Mouse (Mus musculus) C2C12 (cell line): ENCODE data around the gene Tex46. TPM values are rescaled to one million over a fixed set of nuclear protein-coding genes. Genes with fewer than 3 reads are reported as not detected.
A peak's percentile ranks its signal among the peaks of the same experiment; 100 is the strongest.

Experiments used
- H3K27me3 ChIP-seq: one replicate; pipeline ENCODE4 v1.6.1; 2011; ENCODE audit not compliant: control insufficient read depth, insufficient read depth, insufficient read length
- H3K36me3 ChIP-seq: one replicate; pipeline ENCODE4 v1.6.1; 2011; ENCODE audit not compliant: control insufficient read depth, insufficient read depth
- H3K4me3 ChIP-seq: one replicate; pipeline ENCODE4 v1.5.1; 2011; ENCODE audit warnings: mild to moderate bottlenecking, control low read depth; ENCODE audit not compliant: poor library complexity, insufficient read depth, severe bottlenecking
- H3K79me2 ChIP-seq: one replicate; pipeline ENCODE4 v1.6.1; 2011; ENCODE audit not compliant: control insufficient read depth, insufficient read depth
- H3K79me3 ChIP-seq: one replicate; pipeline ENCODE4 v1.6.1; 2011; ENCODE audit warnings: low read depth, control low read depth
- H3ac ChIP-seq: one replicate; pipeline ENCODE3; 2011; ENCODE audit warnings: low read depth; ENCODE audit not compliant: control insufficient read depth, insufficient read length
- CEBPB ChIP-seq: IDR thresholded peaks from one replicate; pipeline ENCODE4 v1.6.1; 2011; ENCODE audit warnings: low read depth, mild to moderate bottlenecking, control low read depth, moderate library complexity
- CTCF ChIP-seq: IDR thresholded peaks from one replicate; pipeline ENCODE4 v1.5.1; 2011; ENCODE audit not compliant: control insufficient read depth, insufficient read depth, insufficient read length
- FOSL1 ChIP-seq: IDR thresholded peaks from one replicate; pipeline ENCODE4 v1.8.0; 2011; ENCODE audit warnings: mild to moderate bottlenecking, low read length; ENCODE audit not compliant: poor library complexity, insufficient read depth, severe bottlenecking
- MAX ChIP-seq: IDR thresholded peaks from one replicate; pipeline ENCODE4 v1.6.1; 2011; ENCODE audit warnings: mild to moderate bottlenecking, control low read depth
- MYOD1 ChIP-seq: IDR thresholded peaks from one replicate; pipeline ENCODE4 v1.6.1; 2011; ENCODE audit warnings: low read depth; ENCODE audit not compliant: control insufficient read depth, insufficient read length
- MYOG ChIP-seq: IDR thresholded peaks from one replicate; pipeline ENCODE4 v1.6.1; 2011; ENCODE audit not compliant: control insufficient read depth, insufficient read length; ENCODE audit errors: extremely low read depth
- USF1 ChIP-seq: IDR thresholded peaks from one replicate; pipeline ENCODE4 v1.6.1; 2011; ENCODE audit warnings: low read depth, mild to moderate bottlenecking, control low read depth, moderate library complexity
- polyA plus RNA-seq: library from polyadenylated mRNA; unstranded; fragments of >200 nt; fragmentation: generic; extraction: Trizol; gene quantifications from one replicate; pipeline ENCODE4 v1.2.1, GENCODE M21; 2012; ENCODE audit warnings: missing spikeins

The Tex46 gene
- polyA plus RNA-seq, 1 experiment = not detected

- Histone ChIP-seq H3K27me3 (no peaks in the 10 kb centered on the region), H3K79me2 (peaks cover 74% of the 10 kb centered on the region), H3K79me3 (peaks cover 61% of the 10 kb centered on the region), H3ac (no peak overlapping the region), H3K36me3 (no peaks in the 10 kb centered on the region), H3K4me3 (no peak overlapping the region)
- TF ChIP-seq FOSL1 = no peak
- no peak for TF ChIP-seq MYOD1
- TF ChIP-seq USF1 = no peak
- no peak for TF ChIP-seq CEBPB
- TF ChIP-seq MAX = no peak
- TF ChIP-seq CTCF = no peak
- no peak for TF ChIP-seq MYOG
Measured at GRCm38 (mm10) chr4:136599869-136600268, 10.4 kb upstream of the Tex46 start.

GRCm38 (mm10) chr4:136600536-136600935 is 9.7 kb upstream of the Tex46 start:
- Histone ChIP-seq H3K79me3 (peaks cover 55% of the 10 kb centered on the region), H3K27me3 (no peaks in the 10 kb centered on the region), H3K4me3 (no peak overlapping the region), H3ac (no peak overlapping the region), H3K79me2 (peaks cover 67% of the 10 kb centered on the region), H3K36me3 (no peaks in the 10 kb centered on the region)
- TF ChIP-seq MYOD1 (no peak), CTCF (no peak), MAX (no peak), FOSL1 (no peak), CEBPB (no peak), MYOG (no peak), USF1 (no peak)

DNA sequence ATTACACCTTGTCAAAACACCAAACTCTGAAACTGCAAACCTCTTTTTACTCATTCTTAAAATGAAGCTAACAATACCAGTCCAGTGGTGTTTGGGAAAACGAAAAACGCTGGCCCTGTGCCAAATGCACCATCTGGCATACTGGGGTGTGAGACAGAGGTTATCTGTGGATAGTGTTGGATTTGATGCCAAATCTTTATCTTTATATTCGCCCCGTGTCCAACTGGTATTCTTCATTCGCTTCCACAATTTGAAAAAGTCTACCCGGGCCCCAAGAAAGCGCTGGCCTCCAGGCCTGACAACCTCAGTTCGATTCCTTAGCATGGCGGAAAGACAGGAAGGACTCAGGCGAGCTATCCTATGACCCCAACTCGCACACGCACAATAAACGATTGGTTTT is 8.8 kb upstream of the Tex46 start:
- Histone ChIP-seq H3K79me2 (peaks cover 58% of the 10 kb centered on the region), H3K4me3 (peak overlapping the region; percentile 74), H3K36me3 (no peaks in the 10 kb centered on the region), H3K79me3 (peaks cover 50% of the 10 kb centered on the region), H3K27me3 (no peaks in the 10 kb centered on the region), H3ac (no peak overlapping the region)
- no peak for TF ChIP-seq MAX

DNA sequence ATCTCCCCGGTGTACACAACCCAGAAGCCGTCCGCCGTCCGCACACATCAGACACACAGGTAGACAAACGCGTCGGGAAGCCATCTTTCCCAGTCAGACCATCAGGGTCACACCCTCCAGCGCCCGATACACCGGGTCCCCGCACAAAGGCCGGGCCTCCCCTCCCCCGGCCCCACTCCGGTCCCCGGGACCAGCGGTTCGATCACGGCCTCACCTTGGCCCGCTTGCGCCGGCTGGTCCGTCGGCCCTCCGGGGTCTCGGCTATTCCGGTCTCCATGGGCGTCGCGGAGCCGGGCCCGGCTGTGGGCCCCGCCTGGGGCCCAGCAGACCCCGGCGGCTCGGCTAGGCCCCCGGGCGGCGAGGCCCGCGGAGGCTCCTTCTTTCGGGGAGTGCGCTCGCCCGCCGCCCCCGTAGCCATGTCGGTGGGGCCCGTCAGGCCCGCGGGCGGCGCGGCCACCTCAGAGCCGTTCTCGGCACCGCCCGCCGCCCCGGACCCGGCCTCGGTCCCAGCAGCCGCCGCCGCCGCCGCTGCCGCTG is 8.2 kb upstream of the Tex46 start:
- TF ChIP-seq FOSL1 (no peak), CEBPB (no peak), MYOG (no peak), CTCF (no peak), MYOD1 (no peak), MAX (no peak), USF1 (no peak)
- Histone ChIP-seq H3K36me3 (no peaks in the 10 kb centered on the region), H3ac (peak overlapping the region; percentile 89), H3K27me3 (no peaks in the 10 kb centered on the region), H3K4me3 (peak overlapping the region; percentile 74), H3K79me2 (peaks cover 52% of the 10 kb centered on the region), H3K79me3 (peaks cover 44% of the 10 kb centered on the region)

- no peaks in the 10 kb centered on the region for H3K36me3 ChIP-seq
- no peaks in the 10 kb centered on the region for H3K27me3 ChIP-seq
- peak within 1 kb of the TSS; percentile 89 for H3ac ChIP-seq
- TF ChIP-seq CEBPB (no peak), MYOD1 (no peak), CTCF (peak; percentile 80), MAX (peak; percentile 70)
- peaks cover 47% of the 10 kb centered on the region for H3K79me2 ChIP-seq
- H3K79me3 ChIP-seq = peaks cover 40% of the 10 kb centered on the region
- peak within 1 kb of the TSS; percentile 74 for H3K4me3 ChIP-seq
Measured at GRCm38 (mm10) chr4:136602568-136602967, 7.7 kb upstream of the Tex46 start, which contains the start of gene Kdm1a. Gene Kdm1a, minus strand, starts transcription at chr4:136602723.

- H3K79me2 ChIP-seq = peaks cover 15% of the 10 kb centered on the region
- no peak overlapping the region for H3ac ChIP-seq
- no peaks in the 10 kb centered on the region for H3K36me3 ChIP-seq
- H3K4me3 ChIP-seq = no peak overlapping the region
- no peaks in the 10 kb centered on the region for H3K27me3 ChIP-seq
- peaks cover 12% of the 10 kb centered on the region for H3K79me3 ChIP-seq
- TF ChIP-seq MYOG = no peak
- TF ChIP-seq CEBPB = no peak
- no peak for TF ChIP-seq USF1
- TF ChIP-seq MYOD1 = no peak
- TF ChIP-seq FOSL1 = no peak
- no peak for TF ChIP-seq CTCF
- no peak for TF ChIP-seq MAX
Measured at GRCm38 (mm10) chr4:136605756-136606485, 4.3 kb upstream of the Tex46 start.
